Mouse (Mus musculus): ENCODE data around the gene Ston2.

The Ston2 gene

GRCm38 (mm10) chr12:91787959-91788437 lies at the start of gene Ston2:
Gene Ston2, minus strand, starts transcription at chr12:91788387.
- DNase-seq (ENCODE audit: extremely low spot score): no peak

GRCm38 (mm10) chr12:91837401-91838065 lies 49.3 kb upstream of the Ston2 start:
- DNase-seq (ENCODE audit: extremely low spot score): no peak

GRCm38 (mm10) chr12:91833939-91834333 lies 45.7 kb upstream of the Ston2 start:
- no peak for DNase-seq (ENCODE audit: extremely low spot score)

DNA sequence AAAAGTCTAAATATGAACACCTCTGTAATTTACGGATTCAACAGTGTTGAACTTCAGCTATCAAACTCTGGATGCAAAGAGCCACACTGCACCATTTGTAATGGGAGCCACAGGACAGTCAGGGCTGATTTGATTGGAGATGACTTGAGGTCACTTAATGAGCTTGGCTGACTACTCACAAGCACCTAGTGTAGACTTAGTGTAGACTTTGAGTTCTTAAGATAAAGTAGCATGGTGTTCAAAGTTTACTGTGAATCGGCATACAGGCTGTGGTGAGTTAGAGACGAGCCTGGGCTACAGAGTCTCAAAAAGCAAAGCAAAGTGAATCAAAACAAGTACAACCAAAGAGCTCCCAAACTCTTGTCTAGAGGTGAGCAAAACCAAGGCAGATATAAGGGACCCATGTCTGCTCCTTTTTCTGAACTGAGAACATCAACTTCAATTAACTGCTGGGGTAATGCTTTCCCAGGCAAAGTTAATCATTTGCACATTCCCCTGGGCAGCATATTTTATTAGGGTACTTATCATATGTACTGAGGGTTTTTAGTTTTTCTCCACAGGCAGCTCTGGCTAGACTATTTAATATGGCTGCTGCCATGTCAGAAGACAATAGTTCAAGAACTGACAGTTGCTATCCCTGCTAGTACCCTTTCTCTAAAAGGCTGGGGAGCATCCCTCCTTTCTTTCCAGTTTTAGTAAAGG lies 45.2 kb upstream of the Ston2 start:
- no peak for DNase-seq (ENCODE audit: extremely low spot score)

DNA sequence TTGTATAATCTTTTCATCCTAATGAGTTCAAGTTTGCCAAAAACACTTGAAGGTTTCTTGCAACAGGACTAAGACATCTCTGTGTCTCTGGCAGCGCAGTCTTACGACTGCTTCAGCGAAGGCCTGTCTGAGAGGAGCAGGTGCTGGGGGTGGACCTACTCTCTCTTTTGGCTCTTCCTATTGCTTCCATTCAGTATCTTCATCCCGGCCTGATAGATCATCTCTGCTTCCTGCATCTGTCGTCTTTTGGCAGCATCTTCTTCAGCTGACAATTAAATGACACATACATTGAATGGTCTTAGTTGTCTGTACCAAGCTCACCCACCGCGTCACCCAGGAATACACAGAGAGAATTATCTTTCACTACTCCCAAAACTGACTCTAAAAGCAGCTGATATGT lies 43.2 kb upstream of the Ston2 start:
- DNase-seq (ENCODE audit: extremely low spot score): no peak

DNA sequence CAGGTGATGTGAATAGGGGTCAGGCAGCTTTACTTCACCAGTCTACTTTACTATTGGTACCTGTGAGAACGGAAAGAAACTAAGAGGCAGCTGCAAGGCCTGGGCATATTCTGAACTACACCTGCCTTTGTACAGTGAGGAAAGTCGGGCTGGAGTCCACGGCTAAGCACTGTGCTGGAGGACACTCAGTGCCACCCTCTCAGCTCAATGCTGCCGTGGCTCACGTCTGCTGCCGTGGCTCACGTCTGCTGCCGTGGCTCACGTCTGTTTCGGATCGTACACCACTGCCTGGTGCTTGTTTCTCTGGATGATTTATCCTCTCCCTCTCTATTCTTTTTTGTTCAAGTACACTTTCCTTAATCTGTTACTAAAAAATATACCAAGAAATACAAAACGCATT lies 32.3 kb upstream of the Ston2 start:
- no peak for DNase-seq (ENCODE audit: extremely low spot score)

DNA sequence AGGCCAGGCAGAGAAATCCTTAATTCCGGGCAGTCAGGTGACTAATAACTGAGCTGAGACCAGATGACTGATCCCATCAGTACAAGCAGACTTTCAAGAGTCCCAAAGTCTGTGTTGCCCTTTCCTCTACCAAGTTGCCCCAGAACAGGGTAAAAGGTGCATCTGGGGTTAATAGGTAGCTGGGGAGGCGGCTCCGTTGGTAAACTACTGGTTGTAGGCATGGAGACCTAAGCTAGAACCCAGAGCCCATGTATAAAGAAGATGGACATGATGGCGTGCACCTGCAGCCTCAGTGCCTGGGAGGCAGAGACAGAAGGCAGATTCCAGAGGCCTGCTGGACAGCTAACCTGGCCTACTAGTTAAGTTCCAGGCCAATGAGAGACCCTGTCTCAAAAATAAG lies 30.5 kb upstream of the Ston2 start:
- DNase-seq (ENCODE audit: extremely low spot score): no peak

DNA sequence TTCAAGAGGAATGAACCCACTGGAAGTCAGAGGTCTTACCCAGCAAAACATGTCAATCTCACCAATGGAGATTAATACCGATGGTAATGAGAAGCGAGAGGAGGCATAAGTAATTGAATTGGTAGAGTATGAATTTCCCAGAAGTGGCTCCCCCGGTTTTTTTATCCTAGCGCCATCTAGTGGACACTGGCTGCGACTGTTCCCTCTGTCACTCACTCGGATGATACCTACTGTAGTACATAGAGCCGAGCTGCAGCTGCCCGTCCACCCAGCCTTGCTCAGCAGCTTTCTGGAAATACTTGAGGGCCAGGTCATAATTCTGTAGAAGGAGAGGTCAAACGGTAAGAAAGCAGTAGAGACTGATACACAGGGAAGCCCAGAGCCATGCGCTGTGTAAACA lies 27.8 kb upstream of the Ston2 start:
- peak; percentile 54 for DNase-seq (ENCODE audit: extremely low spot score)

DNA sequence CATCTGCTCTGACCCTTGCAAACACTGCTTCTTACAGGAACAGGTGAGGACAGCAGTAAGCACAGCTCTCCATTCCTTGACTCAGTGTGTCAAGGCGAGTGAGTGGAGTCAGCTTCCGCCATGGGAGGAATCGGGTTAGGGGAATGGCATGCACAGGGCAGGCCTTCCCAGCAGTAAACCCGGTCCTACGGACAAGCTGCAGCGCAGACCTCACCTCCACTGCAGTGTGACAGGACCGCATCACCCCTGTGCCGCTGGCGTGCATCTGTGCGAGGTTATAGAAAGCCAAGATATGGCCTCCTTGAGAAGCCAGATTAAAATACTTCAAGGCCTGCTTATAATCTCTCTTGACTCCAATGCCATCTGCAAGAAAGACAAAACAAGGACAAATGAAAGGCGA lies 27.4 kb upstream of the Ston2 start:
- no peak for DNase-seq (ENCODE audit: extremely low spot score)

- DNase-seq (ENCODE audit: extremely low spot score): no peak
These were observed 20.7 kb upstream of the Ston2 start for GRCm38 (mm10) chr12:91808911-91809310.

- DNase-seq (ENCODE audit: extremely low spot score): no peak
These were observed 19.6 kb upstream of the Ston2 start for GRCm38 (mm10) chr12:91807761-91808160.

- no peak for DNase-seq (ENCODE audit: extremely low spot score)
These were observed 18.9 kb upstream of the Ston2 start for GRCm38 (mm10) chr12:91807095-91807494.

DNA sequence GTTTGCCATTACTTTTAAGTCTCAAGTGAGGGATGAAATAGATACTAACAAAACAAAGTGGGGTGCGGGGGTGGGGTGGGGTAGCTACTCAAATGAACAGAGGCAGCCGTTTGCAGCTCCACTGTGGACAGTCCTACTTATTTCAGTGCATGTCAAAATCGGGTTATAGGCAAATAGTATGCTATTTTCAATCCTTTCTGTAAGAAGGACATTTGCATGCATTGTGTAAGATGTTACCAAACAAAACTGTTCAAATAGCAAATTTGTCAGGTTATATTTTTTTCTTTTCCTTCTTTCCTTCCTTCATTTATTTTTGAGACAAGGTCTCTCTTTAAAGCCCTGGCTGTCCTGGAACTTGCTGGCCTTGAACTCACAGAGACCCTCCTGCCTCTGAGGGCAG lies 16.1 kb upstream of the Ston2 start:
- DNase-seq (ENCODE audit: extremely low spot score): no peak

DNA sequence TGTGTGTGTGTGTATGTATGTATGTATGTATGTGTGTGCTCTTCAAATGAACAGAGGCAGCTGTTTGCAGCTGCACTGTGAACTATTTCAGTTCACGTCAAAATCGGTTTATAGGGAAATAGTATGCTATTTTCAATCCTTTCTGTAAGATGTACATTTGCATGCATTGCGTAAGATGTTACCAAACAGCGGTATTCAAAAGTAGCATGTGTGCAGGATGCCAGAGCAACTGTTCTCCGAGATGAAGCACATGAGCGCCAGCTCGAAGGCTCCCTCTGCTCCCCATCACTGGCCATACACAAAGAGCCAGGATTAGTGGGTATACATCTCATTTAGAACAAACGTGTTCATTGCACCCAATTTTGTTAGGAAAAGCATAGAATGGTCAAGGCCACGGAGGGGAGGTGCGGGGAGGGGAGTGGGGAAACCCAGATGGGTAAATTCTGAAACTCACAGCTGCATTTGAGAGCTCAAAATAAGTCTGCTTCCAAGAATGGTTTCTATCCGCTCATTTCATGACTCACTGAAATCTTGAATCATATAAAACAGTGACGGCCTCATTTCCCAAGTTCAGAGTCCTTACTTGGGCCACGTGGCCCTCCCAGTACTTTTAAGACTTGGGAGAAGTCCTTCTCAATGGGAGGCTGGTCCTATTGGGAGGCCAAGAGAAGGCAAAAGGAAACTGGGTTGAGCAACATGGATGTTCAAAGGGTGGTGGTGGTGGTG lies 15.2 kb upstream of the Ston2 start:
- no peak for DNase-seq (ENCODE audit: extremely low spot score)

DNA sequence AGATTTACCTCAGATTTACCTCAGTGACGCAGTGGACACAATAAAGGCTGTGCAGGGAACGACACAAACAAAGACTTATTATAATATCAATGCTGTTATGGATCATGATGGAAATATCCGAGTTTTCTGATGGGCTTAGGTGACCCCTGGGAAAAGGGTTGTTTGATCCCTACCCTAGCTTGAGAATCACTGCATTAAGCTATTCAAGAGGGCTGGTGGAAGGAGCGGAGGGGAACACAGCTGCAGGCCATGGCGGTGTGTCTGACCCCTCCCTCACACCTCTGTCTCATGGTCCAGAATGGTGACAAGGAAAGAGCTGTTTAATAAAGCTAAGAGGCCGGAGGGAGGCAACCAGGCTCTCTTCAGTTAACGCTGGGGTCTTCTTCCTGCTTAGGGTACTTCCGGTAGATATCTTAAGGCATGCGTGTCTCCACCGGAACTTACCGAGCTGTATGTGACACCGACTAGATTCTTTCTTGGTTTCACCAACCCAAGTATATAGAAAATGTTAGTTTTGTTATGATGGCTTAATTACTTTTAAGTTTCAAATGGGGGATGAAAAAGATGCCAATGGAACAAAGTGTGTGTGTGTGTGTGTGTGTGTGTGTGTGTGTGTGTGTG lies 14.5 kb upstream of the Ston2 start:
- no peak for DNase-seq (ENCODE audit: extremely low spot score)

DNA sequence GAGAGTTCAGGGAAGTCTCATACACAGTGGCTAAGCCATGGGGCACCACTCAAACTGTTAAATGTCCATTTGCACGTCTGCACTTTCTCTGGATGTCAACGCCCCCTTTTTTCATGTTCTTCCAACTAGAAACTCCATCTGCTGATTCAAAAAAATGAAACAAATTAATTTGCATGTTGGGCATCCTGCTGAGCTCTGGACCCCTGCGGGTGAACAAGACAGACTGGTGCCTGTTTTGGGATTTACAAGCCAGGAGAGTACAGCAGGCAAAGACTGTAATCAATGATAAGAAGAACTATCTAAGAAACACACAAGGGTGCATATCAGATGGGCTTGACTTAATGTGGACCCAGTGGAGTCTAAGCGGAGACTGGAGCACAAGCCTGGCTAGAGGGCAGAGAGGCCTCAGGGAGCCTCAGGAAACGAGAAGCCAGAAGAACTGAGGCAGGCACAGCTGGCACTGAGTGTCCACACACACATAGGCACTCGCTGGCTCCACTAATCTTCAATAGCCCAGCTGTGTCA lies 12.7 kb upstream of the Ston2 start:
- DNase-seq (ENCODE audit: extremely low spot score): no peak

DNA sequence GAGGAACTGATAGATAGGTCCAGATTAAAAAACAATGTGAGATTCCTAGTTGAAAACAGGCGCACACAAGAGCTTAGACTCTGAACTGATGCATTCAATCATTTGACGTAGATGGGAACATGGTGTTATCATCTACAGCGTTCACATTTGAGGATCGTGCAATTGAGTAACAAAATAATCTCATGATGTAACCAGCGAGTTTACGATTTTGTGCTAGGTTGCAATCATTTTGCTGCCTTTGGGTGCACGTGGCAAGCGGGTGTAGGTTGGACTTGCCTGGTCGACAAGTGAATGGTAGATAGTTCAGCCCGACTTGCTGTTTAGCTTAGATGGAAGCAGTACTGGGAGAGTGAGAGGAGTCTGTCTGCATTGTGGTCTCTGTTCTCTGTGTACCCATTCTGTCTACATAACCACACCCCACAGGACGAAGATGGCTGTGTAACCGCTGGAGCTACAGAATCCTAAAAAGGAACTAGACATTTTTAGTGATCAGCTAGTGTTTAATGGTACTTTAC lies 11.7 kb upstream of the Ston2 start:
- DNase-seq (ENCODE audit: extremely low spot score): no peak

DNA sequence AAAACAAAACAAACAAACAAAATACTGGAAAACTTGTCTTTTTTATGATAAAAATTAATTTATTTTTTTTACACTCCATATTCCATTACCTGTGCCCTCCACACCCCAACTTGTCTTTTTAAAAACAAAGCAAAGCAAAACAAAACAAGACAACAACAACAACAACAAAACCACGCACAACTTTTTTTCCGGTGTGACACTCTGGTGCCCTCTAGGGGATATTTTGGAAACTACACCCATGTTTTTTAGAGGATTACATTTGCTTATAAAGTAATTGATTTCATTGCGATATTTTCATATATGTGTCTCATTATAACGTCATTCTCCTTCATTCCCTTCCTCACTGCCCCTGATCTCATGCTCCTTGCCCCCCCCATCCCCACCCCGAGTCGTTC lies 11.2 kb upstream of the Ston2 start:
- DNase-seq (ENCODE audit: extremely low spot score): peak; percentile 29

DNA sequence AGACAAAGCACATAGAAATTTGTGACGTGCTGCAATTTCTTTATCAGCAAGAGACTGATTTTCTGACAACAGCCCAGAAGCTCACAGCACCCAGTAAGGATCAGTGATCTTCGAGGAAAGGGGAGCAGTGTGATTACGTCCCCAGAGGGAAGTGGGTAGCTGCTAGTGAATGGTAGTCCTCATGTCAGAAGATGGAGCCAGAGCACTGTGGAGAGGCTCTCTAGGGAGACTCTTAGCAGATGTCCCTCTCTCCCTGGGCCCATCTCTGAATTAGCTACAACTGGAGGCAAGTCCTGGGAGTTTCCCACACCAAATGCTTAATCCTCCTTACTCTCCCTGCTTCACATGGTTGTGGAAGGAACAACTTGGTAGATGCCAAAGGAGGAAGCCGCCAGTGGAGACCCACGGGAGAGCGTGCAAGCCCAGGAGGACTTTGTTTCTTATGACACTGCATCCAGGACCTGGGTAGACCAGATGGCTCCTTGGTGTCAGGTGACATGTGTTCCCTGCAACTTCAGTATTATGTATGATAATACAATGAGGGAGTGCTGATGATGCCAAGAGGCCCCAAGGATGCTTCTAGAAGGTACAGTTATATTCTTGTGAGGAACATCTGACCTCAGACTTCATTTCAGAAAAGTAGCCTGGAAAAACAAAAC lies 10.7 kb upstream of the Ston2 start:
- DNase-seq (ENCODE audit: extremely low spot score): no peak

GRCm38 (mm10) chr12:91796774-91797173 lies 8.6 kb upstream of the Ston2 start:
- DNase-seq (ENCODE audit: extremely low spot score): no peak

DNA sequence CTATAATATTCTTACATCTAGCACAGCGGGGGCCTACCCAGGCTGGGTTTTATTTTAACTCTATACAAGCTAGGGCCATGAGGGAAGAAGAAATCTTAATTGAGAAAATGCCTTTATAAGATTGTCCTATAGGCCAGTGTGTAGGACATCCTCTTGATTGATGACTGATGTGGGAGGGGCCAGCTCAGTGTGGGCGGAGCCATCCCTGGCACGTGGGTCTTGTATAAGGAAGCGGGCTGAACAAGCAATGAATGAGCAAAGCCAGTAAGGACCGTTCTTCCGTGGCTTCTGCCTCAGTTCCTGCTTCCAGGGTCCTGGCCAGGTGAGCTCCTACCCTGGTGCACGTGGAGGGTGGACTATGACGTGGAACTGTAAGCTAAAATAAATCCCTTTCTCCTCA lies 5.1 kb upstream of the Ston2 start:
- DNase-seq (ENCODE audit: extremely low spot score): no peak
